Mouse (Mus musculus) forebrain, embryonic 11.5 days (tissue): ENCODE measurements around the gene Hist1h2ai. TPM values are rescaled to one million over a fixed set of nuclear protein-coding genes. Genes with fewer than 3 reads are reported as not detected.
"Not testable (repeated sequence)": the region's sequence is repeated elsewhere in the genome, so short reads cannot be mapped to it uniquely, and the experiment has no call there.

Experiments
- ATAC-seq: fragments of 200-750 bp; cut with Nextera tagmentation; replicated peaks from 2 replicates; pipeline ENCODE4 v1.8.0; 2017; ENCODE audit warnings: moderate TSS enrichment; ENCODE audit not compliant: low FRiP score
- DNase-seq: peaks from one replicate; pipeline ENCODE4 v3.0.0-alpha.2; 2017; ENCODE audit warnings: low spot score
- H3K27ac ChIP-seq: fragments of 300-500 bp; sonication (generic); 2 replicates; pipeline ENCODE4 v1.5.1; 2014; ENCODE audit warnings: low read depth, low read length
- H3K27me3 ChIP-seq: fragments of 300-500 bp; sonication (generic); 2 replicates; pipeline ENCODE4 v1.6.1; 2014; ENCODE audit warnings: mild to moderate bottlenecking, low read length, mixed read lengths; ENCODE audit not compliant: control insufficient read depth, insufficient read depth
- H3K36me3 ChIP-seq: fragments of 300-500 bp; sonication (generic); 2 replicates; pipeline ENCODE4 v1.6.1; 2014; ENCODE audit warnings: mild to moderate bottlenecking, low read length, moderate library complexity, mixed read lengths; ENCODE audit not compliant: control insufficient read depth, insufficient read depth
- H3K4me1 ChIP-seq: fragments of 300-500 bp; sonication (generic); replicated peaks from 2 replicates; pipeline ENCODE4 v1.6.1; 2014; ENCODE audit warnings: low read length, mixed read lengths; ENCODE audit not compliant: control insufficient read depth, insufficient read depth
- H3K4me2 ChIP-seq: fragments of 300-500 bp; sonication (generic); 2 replicates; pipeline ENCODE4 v1.6.1; 2014; ENCODE audit warnings: low read depth, mild to moderate bottlenecking, low read length, moderate library complexity, mixed read lengths; ENCODE audit not compliant: severe bottlenecking
- H3K4me3 ChIP-seq: fragments of 300-500 bp; sonication (generic); 2 replicates; pipeline ENCODE4 v1.5.1; 2014; ENCODE audit warnings: low read depth, low read length
- H3K9ac ChIP-seq: fragments of 300-500 bp; sonication (generic); 2 replicates; pipeline ENCODE4 v1.6.1; 2014; ENCODE audit warnings: low read length
- H3K9me3 ChIP-seq: fragments of 300-500 bp; sonication (generic); 2 replicates; pipeline ENCODE4 v1.6.1; 2016; ENCODE audit warnings: low read length, mixed read lengths; ENCODE audit not compliant: control insufficient read depth
- WGBS: fragments of 180-500 bp; shearing (Covaris S2); extraction: QIAGEN DNeasy Blood & Tissue Kit; methylation state at CpG from one replicate; pipeline ENCODE4 v1.1.7; 2014; 5-methylcytosine and 5-hydroxymethylcytosine counted together
- polyA plus RNA-seq: library from polyadenylated mRNA; unstranded; fragments of >200 nt; fragmentation: Nextera tagmentation; extraction: Ambion mirVana; gene quantifications from 2 replicates; pipeline ENCODE4 v1.2.1, GENCODE M21; 2014

The Hist1h2ai gene
- polyA plus RNA-seq, 1 experiment from 2014 or later: 25.3 TPM

DNA sequence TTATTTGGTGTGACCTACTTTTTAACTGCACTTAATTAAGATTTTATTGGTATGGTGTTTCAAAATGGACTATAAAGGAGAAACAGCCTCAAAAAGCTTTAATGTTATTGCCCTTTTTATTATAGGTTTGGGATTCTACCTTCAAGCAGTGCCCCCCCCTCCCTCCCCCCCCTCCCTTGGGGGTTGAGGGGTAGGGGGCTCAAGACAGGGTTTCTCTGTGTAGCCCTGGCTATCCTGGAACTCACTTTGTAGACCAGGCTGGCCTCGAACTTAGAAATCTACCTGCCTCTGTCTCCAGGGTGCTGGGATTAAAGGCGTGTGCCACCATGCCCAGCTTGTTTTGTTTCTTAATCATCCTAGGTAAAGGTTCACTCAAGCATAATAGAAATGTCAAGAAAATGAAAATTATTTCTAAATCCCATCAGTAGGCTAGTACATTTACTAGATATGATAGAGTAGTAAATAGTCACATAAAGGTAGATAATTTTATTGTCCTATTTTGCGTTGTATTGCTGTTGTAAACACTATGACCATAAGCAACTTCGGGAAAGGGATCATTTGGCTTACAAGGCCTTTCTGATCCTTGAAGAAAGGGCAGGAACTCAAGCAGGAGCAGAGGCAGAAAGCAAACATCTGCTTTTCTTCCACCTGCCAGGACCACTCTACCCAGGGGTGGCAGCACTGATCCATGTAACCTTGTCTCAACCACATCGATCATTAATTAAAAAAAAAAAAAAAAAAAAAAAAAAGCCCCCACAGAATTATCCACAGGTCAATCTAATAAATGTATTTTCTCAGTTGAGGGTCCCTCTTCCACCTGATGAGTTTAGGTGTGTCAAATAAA lies 7.0 kb downstream of the Hist1h2ai start:
- Histone ChIP-seq H3K27ac (peak overlapping the region; percentile 96), H3K9ac (peak overlapping the region; percentile 16; the same call in 1 of the 2 replicates), H3K4me1 (peaks cover 6% of the 10 kb centered on the region; the same call in 1 of the 2 replicates), H3K9me3 (no peaks in the 10 kb centered on the region), H3K4me2 (peak overlapping the region; percentile 46; the same call in 1 of the 2 replicates), H3K36me3 (no peaks in the 10 kb centered on the region), H3K4me3 (no peak overlapping the region), H3K27me3 (no peaks in the 10 kb centered on the region)
- DNase-seq (peak; percentile 65), ATAC-seq (no peak)
- 37% methylated on average over 5 of the region's 5 CpGs for WGBS

DNA sequence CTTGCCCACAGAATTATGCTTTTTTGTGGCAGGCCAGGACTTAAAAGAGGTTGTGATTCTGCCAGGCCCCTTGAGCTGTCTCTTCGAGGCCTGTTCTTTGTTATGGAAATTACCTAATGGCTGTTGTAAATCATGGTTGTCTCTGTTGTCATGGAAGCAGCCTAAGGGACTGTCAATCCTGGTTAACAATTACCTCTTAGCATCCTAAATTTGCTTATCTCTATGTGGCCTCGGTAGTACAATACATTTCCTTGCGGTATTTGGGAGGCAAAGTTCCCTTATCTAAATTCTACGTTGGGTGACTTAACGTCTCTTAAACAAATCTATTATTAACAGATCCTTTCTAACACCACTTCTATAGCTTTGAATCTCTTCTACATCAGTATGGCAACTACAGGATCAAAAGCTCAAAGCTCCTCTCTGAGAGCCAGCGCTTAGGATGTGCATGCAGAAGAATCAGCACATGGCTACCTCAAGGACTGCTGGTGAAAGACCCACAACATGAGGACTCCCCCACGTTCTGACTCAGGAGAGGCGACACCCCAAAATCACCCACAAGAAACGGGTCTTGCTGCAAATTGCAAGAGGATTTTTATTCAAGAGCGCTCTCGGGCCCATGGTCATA lies 11.8 kb downstream of the Hist1h2ai start:
- peak overlapping the region; percentile 33 for H3K27ac ChIP-seq
- WGBS: 20% methylated on average over 10 of the region's 11 CpGs
- H3K27me3 ChIP-seq: no peaks in the 10 kb centered on the region
- H3K36me3 ChIP-seq: no peaks in the 10 kb centered on the region
- peak; percentile 65 for ATAC-seq
- H3K4me3 ChIP-seq: no peak overlapping the region
- no peak overlapping the region for H3K4me2 ChIP-seq
- H3K9me3 ChIP-seq: no peaks in the 10 kb centered on the region
- H3K4me1 ChIP-seq: peaks cover 6% of the 10 kb centered on the region; the same call in 1 of the 2 replicates
- H3K9ac ChIP-seq: no peak overlapping the region; the same call in 1 of the 2 replicates
- DNase-seq: no peak

DNA sequence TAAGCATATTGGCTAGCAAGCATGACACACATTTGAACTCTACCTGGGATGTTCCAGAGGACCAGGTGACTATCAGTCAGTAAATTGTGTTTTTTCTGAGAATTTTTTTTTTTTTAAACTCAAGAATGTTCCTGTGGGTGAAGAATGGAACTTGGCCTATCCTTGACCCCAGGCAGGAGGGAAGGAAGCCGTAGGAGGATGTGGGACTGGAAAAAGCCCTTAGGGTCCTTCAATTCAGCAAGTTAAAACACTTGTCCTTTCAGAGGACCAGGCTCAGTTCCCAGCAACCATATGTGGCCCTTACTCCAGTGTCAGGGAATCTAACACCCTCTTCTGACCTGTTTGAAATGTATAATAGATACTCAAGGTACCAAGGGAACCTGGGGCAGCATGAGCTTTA lies 13.3 kb downstream of the Hist1h2ai start:
- no peak overlapping the region for H3K27ac ChIP-seq

DNA sequence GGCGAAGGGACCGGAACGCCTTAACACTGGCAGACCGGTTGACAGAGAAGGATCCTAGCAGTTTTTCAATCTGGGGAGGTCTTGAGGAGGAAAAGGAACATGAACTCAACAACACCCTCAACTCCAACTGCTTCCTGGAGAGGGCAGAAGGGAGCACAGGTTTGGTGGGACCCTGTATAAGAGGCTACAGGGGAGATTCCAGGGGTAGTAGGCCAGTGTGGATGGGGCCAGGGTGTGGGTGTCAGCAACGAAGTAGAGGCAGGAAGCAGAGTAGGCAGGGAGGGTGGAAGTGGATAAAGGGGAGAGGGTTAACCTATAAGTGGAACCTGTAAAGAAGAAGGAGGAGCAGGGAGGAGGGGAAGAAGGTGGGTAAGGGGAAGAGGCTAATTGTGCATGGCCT lies 17.2 kb downstream of the Hist1h2ai start:
- 64% methylated on average over 5 of the region's 5 CpGs for WGBS
- peak; percentile 69 for DNase-seq
- peak; percentile 13 for ATAC-seq
- no peak overlapping the region for H3K4me2 ChIP-seq
- H3K9ac ChIP-seq: peak overlapping the region; percentile 84; the same call in 1 of the 2 replicates
- H3K36me3 ChIP-seq: no peaks in the 10 kb centered on the region
- peak overlapping the region; percentile 99 for H3K27ac ChIP-seq
- H3K4me1 ChIP-seq: peaks cover 2% of the 10 kb centered on the region; the same call in 1 of the 2 replicates
- H3K4me3 ChIP-seq: no peak overlapping the region
- no peaks in the 10 kb centered on the region for H3K9me3 ChIP-seq
- no peaks in the 10 kb centered on the region for H3K27me3 ChIP-seq

More for the DNA sequence above, 13.3 kb downstream of the Hist1h2ai start:
- DNase-seq (no peak), ATAC-seq (no peak)
- Histone ChIP-seq H3K4me1 (peaks cover 7% of the 10 kb centered on the region; the same call in 1 of the 2 replicates), H3K27me3 (no peaks in the 10 kb centered on the region), H3K9ac (no peak overlapping the region), H3K4me3 (no peak overlapping the region), H3K4me2 (no peak overlapping the region), H3K9me3 (no peaks in the 10 kb centered on the region), H3K36me3 (no peaks in the 10 kb centered on the region)
- 75% methylated on average over 1 of the region's 1 CpGs for WGBS

DNA sequence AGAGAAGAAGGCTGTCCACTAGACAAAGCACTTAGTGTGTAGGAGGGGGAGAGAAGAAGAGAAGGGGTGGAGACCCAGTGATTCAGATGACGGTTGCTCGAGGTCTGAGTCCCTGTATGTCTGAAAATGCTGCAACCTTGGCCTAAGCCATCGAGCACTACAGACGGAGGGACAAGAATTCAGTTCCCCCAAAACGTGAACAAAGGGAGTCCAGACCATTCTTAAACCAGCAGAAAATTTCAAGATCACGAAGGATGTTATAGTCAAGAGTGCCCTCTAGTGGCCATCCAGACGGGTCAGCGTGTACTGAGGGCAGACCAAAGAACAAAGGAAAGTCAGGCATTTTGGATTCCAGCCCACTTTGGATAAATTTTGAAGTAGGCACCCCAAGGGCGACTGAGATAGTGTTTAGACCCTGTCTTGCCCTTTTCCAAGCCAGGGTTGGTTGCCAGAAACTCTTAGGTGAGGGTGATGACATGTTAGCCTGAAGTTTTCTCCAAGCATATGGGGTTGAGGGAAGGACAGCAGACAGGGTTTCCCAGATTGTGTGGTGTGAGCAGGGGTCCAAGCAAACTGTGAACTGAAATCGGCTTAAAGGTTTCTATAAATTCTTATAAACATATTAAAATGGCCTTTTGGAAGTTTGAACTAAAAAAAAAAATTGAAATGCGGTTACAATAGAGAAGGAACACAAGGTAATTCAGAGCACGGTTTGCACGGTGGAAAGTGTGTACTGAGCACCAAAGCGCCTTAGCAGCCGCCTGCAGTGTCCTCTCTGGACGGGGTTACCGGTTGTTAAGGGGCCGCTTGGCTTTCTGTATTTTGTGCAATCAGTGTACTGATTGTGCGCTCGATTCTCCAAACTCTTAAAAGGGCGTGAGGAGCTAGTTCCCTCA lies 18.0 kb downstream of the Hist1h2ai start:
- WGBS: under 1% methylated on average over 21 of the region's 21 CpGs
- peaks cover 2% of the 10 kb centered on the region; the same call in 1 of the 2 replicates for H3K4me1 ChIP-seq
- H3K36me3 ChIP-seq: no peaks in the 10 kb centered on the region
- H3K9ac ChIP-seq: peak overlapping the region; percentile 84
- no peaks in the 10 kb centered on the region for H3K9me3 ChIP-seq
- ATAC-seq: peak; percentile 84
- no peaks in the 10 kb centered on the region for H3K27me3 ChIP-seq
- peak; percentile 84 for DNase-seq
- peak overlapping the region; percentile 63 for H3K4me2 ChIP-seq
- H3K4me3 ChIP-seq: peak overlapping the region; percentile 52
- peak overlapping the region; percentile 99 for H3K27ac ChIP-seq

DNA sequence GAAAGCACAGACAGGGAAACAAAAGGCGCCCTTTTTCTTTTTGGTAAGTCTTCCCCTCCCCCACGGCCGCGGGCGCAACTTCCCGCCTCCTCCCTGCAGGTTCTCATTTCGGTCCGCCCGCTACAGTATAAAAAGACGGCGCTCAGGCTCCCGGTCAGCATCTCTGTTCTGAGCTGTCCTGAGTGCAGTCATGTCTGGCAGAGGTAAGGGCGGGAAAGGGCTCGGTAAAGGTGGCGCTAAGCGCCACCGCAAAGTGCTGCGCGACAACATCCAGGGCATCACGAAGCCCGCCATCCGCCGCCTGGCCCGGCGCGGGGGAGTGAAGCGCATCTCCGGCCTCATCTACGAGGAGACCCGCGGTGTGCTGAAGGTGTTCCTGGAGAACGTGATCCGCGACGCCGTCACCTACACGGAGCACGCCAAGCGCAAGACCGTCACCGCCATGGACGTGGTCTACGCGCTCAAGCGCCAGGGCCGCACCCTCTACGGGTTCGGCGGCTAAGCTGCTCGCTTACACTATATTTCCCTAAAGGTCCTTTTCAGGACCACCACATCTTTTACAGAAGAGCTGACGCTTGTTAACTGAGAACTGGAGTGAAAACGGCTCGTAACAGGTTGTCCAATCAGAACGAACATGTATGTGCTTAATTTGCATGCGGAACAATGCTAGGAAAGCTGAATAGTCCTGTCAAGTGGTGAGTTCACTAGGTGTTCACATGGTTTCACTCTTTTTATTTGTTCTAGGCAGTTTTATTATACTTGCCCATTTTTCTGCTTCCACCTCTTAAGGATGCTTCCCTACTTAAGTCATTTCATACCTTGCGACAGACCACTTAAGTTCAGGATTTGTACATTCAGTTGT lies 18.9 kb downstream of the Hist1h2ai start, which contains the start of gene Hist1h4j:
TSS of gene Hist1h4j (plus strand) at position 159 of the 862 bp plus-strand sequence.
- H3K9ac ChIP-seq: peak within 1 kb of the TSS; percentile 84
- H3K27me3 ChIP-seq, H3K36me3 ChIP-seq, H3K4me1 ChIP-seq, H3K9me3 ChIP-seq: not testable (repeated sequence)
- H3K4me2 ChIP-seq: peak within 1 kb of the TSS; percentile 63
- peak; percentile 93 for ATAC-seq
- WGBS: under 1% methylated on average over 42 of the region's 56 CpGs
- DNase-seq: peak; percentile 98
- peak within 1 kb of the TSS; percentile 52 for H3K4me3 ChIP-seq
- H3K27ac ChIP-seq: peak within 1 kb of the TSS; percentile 99

DNA sequence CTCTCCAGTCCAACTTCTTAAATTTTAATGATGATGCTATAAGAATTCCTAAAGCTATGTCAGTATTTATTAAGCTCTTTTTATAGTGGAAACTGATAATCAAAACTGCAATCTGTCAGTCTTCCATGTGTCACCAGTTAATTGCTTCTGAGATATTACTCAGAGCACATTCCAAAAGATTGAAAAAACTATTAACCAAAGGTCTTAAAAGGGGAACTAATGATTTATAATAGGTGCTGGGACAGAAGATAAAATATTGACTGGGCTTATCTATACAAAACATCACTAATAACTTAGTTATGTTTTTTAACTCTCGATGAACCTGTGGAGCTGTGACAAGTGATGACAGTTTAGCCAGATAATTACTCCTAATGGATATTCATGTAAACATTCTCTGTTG lies 28.8 kb downstream of the Hist1h2ai start:
- Histone ChIP-seq H3K4me2 (no peak overlapping the region), H3K9ac (no peak overlapping the region), H3K36me3 (no peaks in the 10 kb centered on the region; the same call in 1 of the 2 replicates), H3K4me1 (no peaks in the 10 kb centered on the region), H3K27ac (no peak overlapping the region), H3K9me3 (no peaks in the 10 kb centered on the region), H3K27me3 (no peaks in the 10 kb centered on the region), H3K4me3 (no peak overlapping the region)
- DNase-seq (no peak), ATAC-seq (no peak)
- 97% methylated on average over 1 of the region's 1 CpGs for WGBS
